Mouse (Mus musculus): ENCODE results near the gene Foxred1.

Foxred1 gene

GRCm38 (mm10) chr9:35170071-35170470, 40.8 kb downstream of the Foxred1 start:
- TF ChIP-seq GATA4 (IDR thresholded peaks at IDR 0.05; ENCODE audit: insufficient replicate concordance, low read length): no peak

DNA sequence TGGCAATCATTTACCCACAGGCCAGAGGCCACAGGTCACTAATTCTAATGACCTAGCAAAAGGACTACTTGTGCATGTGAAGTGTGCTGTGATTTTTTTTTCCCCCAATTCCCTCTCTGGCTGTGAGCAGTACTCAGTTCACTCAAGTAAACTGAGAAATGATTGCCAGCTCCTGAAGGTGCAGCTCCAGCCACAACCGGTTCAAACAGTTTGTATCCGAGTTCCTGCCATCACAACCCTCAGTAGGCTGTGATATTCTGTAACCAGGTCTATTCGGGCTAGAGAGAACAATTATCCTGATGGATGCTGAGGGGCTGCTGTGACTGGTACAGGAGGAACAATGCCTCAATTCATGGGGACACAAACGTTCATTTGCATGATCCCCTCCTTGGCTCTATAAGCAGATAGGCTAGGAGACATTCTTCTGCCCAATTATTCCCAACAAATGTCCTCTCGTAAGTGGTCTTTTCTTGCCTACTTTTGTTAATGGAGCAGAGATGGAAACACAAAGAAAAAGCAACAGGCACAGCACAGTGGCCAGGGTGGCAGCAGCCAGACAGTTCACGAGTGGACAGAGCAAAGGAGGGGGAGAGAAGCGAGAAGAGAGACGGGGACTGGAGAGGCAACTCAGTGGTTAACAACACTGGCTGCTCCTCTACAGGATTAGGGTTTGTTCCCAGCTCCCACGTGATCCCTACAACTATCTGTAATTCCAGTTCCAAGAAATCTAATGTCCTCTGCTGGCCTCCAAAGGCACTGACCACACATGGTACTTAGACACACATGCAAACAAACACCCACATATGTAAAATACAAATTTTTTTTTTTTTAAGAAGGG, 43.8 kb downstream of the Foxred1 start:
- TF ChIP-seq GATA4 (IDR thresholded peaks at IDR 0.05; ENCODE audit: insufficient replicate concordance, low read length): no peak

DNA sequence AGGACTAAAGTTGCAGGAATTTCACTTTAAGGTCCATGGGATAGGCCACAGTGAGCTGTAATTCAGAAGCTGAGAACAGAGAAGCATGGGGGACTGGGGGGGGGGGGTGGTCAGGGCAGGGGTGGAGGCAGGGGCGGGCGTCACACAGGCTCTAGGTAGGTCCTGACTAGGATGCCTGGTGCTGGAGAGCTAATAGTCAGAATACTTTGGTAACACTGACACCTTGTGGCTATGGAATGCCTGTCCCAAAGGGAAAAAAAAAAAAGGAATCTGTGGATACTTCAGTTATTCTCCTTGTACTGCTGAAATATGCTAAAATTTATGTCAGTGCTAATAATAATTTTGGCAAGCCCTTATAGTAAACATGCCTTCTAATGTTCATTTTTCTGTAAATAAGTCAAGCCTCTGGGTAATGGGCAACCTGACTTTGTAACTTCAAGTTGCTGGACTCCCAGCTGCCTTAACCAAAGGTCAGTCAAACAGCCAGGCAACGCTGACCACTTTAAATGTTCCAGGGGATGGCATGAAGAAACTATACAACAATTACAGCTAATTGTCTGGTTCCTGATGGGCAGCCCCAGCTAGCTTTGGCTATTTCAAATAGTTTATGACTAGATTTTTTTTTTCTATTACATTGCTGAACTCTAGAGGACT, 44.6 kb downstream of the Foxred1 start:
- TF ChIP-seq GATA4 (IDR thresholded peaks at IDR 0.05; ENCODE audit: insufficient replicate concordance, low read length): no peak

DNA sequence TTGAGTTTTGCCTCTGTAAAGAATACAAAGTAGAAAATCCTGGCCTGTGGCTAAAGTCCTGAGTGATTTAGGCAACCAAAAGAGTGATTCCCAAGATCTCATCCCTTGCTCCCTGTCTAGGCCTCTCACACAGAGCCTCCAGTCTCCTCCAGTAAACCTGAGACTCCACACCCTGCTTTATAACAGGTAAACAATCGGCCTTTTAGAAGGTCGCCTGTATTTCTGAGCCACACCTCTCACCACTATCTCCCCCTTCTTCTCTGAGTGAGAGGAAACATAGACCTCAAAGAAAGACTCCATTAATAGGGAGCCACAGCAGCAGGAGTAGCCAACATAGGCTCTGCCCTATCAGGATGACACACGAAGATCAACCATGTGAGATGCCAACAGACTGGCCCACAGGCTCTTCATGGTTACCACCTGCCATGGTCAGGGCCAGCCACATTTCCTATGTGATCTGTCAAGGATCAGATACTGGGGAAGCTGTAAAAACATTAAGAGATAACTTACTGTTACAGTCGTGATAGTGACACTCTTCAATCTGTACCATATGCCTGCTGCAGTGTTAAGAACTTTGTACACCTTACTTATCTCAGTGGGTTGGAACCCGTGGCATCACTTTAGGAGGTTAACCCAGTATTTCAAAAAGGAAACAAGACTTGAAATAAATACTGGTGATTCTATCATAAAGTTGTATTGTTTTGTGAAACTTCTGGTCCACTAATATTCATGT, 46.5 kb downstream of the Foxred1 start:
- no peak for TF ChIP-seq GATA4 (IDR thresholded peaks at IDR 0.05; ENCODE audit: insufficient replicate concordance, low read length)

DNA sequence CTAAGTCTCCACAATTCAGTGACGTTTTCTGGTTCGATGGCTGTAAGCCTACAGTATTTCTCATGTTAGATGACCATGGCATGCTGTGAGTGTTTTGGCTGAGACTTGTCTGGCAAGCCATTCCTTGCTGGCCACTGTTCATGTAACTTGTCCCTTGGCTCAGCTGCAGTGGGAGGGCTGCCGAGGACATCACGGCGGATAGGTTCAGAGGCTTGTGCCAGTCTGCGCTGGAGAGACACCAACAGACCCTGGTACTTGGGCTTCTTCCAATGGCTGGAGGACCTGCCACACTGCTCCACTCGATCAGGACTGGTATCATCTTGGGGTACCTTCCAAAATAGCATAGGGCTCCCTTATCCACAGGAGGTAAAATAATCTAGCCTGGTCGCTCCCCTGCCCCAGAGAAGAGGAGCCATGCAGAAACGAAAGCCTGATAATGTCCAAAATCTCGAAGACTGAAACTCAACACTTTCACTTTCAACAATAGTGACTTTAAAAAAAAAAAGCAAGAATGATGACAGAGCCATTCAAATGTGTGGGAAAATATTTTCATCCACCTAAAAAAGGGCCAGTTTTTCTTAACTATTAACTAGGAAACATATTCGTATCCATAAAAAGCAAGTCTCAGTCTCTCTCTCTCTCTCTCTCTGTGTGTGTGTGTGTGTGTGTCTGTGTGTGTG, 47.7 kb downstream of the Foxred1 start:
- TF ChIP-seq GATA4 (IDR thresholded peaks at IDR 0.05; ENCODE audit: insufficient replicate concordance, low read length): peak; percentile 19; the same call in 1 of the 2 replicates

DNA sequence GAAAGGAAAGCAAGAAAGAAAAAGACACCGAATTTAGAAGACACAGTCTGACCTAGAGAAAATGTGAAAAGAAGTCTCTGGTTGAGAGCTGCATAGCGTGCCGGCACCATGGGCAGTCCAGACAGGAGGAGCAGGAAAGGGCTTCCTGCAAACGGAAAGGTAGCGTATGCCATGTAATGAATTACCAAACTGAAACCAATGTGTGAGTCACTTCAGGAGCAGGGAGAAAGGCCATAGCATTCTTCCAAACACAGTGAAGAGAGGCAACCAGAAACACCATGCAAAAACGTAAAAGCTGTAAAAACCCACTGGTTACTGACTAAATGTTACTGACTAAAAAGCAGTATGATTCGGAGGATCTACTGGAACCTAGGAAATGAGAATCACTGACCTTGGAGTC, 49.1 kb downstream of the Foxred1 start:
- no peak for TF ChIP-seq GATA4 (IDR thresholded peaks at IDR 0.05; ENCODE audit: insufficient replicate concordance, low read length)

GRCm38 (mm10) chr9:35160662-35161061, 50.2 kb downstream of the Foxred1 start:
- TF ChIP-seq GATA4 (IDR thresholded peaks at IDR 0.05; ENCODE audit: insufficient replicate concordance, low read length): no peak

GRCm38 (mm10) chr9:35158477-35158876, 52.4 kb downstream of the Foxred1 start:
- no peak for TF ChIP-seq GATA4 (IDR thresholded peaks at IDR 0.05; ENCODE audit: insufficient replicate concordance, low read length)

DNA sequence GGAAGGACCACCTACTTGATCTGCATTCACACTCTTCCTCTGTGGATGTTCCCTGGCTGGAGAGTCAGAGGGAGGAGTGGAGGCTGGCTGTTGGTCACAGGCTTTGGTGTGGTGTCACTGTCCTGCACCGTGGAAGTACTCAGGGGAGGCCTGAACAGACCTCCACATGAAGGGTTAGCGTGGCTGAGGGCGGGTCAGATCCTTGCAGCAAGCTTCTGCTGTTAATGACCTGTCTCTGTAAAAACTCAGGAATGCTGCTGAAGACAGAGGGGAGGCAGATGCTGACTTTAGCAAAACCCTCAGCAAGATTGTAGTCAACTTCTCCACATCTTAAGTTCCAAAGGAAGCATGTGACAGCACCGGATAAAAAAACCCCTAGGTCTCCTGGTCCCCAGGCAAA, 54.0 kb downstream of the Foxred1 start:
- no peak for TF ChIP-seq GATA4 (IDR thresholded peaks at IDR 0.05; ENCODE audit: insufficient replicate concordance, low read length)

DNA sequence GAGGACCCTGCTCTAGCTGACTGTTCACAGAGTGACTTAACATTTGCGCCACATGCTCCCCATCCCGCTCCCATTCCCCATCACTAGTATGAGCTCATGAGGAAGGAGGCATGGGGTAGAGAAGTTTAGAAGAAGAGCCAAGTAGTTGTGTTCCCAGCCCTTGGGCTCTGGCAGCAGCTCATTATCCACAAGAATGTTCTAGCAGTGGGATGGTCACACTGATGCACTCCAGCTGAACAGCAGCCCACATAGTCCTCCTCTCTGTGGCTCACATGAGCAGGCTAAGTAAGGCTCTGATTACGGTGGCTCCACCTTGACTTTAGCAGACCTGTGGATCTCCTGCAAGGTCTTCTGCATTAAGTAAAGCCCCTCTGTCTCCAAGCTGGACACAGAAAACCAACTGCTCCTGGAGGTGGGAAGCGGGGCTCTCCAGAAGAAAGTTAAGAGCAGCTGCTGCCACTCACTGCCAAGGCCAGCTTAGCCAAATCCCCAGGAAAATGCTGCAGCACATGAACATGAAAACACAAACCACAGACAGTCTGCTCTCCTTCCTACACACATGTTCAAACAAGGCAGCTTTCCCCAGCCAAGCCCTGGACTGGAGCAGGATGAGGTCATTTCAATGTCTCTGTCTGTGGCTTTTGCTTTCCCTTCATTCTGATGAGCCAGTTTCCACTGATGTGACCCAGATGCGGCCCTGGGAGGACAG, 54.7 kb downstream of the Foxred1 start:
- no peak for TF ChIP-seq GATA4 (IDR thresholded peaks at IDR 0.05; ENCODE audit: insufficient replicate concordance, low read length)
